Mouse (Mus musculus) brain, embryonic 14.5 days (tissue): ENCODE measurements at regions not wholly inside any gene's neighbourhood (a gene's known extent, or its start where the extent isn't known, plus 50 kb on each side); places are given as distances from the start of the nearest gene placed in this dataset.
"Not testable (repeated sequence)": the region's sequence is repeated elsewhere in the genome, so short reads cannot be mapped to it uniquely, and the experiment has no call there.

Source experiments
- DNase-seq: peaks from one replicate; pipeline ENCODE4 v3.0.0-alpha.2; 2011; ENCODE audit warnings: low read depth
- CTCF ChIP-seq: fragments of 200-500 bp; IDR thresholded peaks from 2 replicates; pipeline ENCODE4 v1.5.1; 2012; ENCODE audit warnings: inconsistent platforms, mild to moderate bottlenecking, moderate library complexity, borderline replicate concordance; ENCODE audit not compliant: insufficient read depth, insufficient read length; ENCODE audit errors: extremely low read depth
- POLR2A ChIP-seq: fragments of 200-500 bp; IDR thresholded peaks from 2 replicates; pipeline ENCODE4 v1.6.1; 2012; ENCODE audit warnings: mild to moderate bottlenecking, inconsistent platforms, borderline replicate concordance; ENCODE audit not compliant: poor library complexity, insufficient read depth, insufficient read length, severe bottlenecking; ENCODE audit errors: extremely low read depth

DNA sequence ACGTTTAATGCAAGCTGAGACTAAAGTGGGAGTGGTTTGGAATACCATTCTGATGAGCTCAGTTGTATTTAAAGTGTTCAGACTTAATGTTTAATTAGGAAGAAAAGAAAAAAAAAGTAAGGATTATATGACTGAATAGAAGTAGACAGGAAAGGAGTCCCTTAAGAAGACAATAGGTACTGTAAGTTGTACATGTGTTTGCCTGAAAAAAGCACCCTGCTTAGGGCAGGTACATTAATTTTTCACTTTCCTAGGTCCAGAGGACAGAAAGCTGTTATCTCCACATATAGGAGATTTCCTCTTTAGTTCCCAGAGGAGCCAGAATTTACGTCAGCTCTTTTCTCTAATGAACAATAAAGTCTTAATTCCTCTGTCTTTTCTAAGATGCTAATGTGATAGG lies 58.5 kb downstream of the Olfr987 start:
- DNase-seq: no peak
- TF ChIP-seq CTCF (no peak), POLR2A (no peak)

DNA sequence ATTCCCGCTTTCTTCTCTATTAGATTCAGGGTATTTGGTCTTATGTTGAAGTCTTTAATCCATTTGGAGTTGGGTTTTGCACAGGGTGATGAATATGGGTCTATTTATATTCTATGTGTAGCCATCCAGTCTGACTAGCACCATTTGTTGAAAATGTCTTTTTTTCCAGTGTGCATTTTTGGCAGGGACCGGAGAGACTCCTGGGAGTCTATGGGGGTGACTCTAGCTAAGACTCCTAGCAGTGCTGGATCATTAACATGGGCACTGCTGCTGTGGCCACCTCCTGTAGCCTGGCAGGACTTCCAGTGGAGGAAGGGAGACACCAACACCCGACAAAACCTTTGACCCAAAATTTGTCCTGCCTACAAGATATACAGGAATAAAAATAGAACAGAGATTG lies 61.0 kb downstream of the Olfr987 start:
- DNase-seq: no peak

GRCm38 (mm10) chr2:85277433-85277832 lies 61.7 kb downstream of the Olfr987 start:
- no peak for DNase-seq
- TF ChIP-seq CTCF: no peak
- TF ChIP-seq POLR2A: no peak

More for the DNA sequence above, 61.0 kb downstream of the Olfr987 start:
- TF ChIP-seq POLR2A: no peak
- no peak for TF ChIP-seq CTCF

DNA sequence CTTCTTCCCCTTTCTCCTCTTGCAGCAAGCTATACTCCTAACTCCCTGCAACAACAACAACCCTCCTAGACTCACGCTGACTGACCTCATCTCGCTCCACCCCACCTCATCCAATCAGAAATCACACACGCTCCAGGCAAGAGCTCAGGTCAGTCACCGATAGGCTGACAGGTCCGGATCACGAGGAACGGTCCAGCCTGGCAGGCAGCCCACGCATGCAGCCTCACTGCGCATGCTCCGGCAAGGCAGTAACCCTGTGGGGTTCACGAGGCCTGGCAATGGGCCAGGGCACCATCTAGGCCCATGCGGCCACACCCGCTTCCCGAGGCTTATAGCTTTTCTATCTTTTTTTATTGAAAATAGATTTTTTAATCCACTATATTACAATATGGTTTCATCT lies 69.8 kb upstream of the Lrrc55 start:
- DNase-seq: not testable (repeated sequence)

DNA sequence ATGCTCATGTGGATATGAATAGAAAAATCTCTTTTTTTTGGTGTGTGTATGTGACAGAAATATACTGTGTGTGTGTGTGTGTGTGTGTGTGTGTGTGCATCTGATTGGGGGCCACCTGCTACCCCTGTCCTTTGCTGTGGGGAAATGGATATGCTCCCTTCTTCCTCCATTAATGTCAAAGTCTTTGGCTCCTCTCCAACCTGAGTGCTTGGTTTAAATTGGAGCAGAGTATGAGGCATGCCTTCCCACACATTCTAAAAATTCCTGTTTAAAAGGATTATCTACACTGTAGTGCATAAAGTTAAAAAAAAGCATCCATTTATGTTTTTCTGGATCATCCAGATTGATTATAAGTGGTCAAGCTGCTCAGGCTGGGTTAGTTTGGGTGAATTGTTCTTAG lies 68.7 kb upstream of the Lrrc55 start:
- TF ChIP-seq CTCF (no peak), POLR2A (no peak)
- DNase-seq: no peak

GRCm38 (mm10) chr2:85265037-85265524 lies 68.1 kb upstream of the Lrrc55 start:
- DNase-seq: no peak
- TF ChIP-seq CTCF: no peak

DNA sequence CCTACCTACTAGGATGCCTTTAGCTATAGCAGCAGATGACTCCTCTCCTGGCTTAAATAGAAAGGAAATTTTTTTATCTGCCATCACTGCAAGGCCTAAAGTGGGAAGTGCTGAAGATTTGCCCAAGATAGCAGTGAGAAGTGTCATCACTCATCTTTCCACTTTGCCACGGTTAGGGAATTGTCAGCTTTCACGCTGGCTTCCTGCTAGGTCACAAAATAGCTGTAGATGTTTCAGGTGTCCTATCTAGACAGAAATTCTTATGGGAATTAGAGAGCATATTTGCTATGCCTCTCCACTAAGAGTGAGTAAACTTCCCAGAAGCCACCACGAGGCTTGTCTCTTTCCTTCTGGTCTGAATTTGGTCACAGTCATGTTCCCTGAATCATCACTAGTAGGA lies 60.4 kb upstream of the Lrrc55 start:
- TF ChIP-seq CTCF (no peak), POLR2A (no peak)
- no peak for DNase-seq

- TF ChIP-seq POLR2A (no peak), CTCF (no peak)
- DNase-seq: no peak
Observed at GRCm38 (mm10) chr2:85255610-85256009, 58.6 kb upstream of the Lrrc55 start.

DNA sequence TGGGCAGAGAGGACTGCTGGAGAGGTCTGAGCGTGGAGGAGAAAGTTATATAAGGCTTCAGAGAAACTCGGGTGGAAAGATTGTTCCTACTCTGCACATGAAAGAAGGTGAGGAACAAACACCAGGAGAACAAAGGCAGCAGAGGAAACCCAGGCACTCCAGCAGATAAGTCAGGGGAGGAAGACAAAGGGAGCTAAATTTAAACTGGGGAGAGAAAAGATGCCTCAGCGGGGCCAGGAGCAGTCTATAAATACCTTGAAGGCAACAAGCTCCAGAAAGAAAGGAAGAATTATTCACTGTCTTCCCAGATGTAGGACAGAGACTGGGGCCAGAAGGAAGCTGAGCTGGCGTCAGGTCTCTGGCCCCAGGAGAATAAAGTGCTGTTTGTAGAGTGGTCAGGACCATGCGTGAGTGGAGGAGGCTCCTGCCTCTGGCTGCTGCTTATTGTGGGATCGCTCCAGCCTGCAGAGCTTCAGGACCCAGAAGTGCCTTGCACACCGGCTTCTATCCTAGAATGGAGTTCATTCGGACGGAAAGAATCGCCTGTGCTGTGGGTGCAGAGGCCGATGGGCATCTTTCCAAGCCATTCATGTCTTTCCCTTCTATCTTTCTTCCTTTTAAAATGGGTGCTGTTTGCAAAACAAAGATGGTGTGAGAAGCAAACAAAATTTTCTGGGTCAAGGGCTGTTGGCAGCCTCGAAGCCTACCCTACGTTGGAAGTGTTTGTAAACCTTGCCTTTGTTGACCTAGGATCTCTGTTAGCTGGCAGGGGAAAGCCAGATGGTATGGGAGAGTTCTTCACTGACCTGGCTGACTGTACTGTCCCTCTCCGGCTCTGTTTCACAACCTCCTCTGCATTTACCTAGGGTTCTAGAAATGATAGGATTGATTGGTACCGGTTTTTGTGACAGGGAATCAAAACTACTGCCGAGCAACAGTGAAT lies 55.6 kb upstream of the Lrrc55 start:
- TF ChIP-seq CTCF (no peak), POLR2A (no peak)
- DNase-seq: peak; percentile 38

DNA sequence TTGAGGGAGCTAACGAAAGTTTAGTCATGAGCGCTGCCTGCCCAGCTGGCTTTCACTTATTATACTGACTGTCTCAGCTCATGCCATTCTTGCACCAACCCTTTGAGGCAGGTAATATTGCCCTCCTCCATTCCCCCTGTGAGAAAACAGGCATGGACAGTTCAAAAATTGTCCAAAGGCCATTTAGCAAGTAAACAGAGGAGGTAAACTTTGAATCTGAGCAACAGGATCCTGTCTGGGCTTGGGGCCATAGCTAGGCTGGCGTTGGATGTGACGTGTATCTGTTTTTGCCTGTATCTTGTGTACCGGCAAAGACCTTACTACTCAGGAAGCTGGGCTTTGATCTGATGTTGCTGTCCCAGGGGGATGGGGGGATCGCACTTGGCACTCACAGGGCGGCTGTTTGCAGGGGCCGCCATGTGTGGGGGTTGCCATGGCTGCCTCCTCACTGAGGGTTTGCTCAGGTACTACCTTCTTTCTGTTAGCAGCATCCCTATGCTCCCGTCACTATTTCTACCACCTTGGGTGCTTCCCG lies 53.1 kb upstream of the Lrrc55 start:
- no peak for DNase-seq
- TF ChIP-seq CTCF (no peak), POLR2A (no peak)
